Mouse (Mus musculus) mouse trophoblast stem cell (cell line): ENCODE measurements around the gene Nfam1.
"Not testable (repeated sequence)": the region's sequence is repeated elsewhere in the genome, so short reads cannot be mapped to it uniquely, and the experiment has no call there.

ENCODE experiments used
- in situ Hi-C, 2 experiments: fragments of 300-500 bp; cut with MseI, MboI; formaldehyde crosslinking; loops; 2 replicates in 1 of 2; 3 replicates in 1 of 2; pipeline ENCODE4 v1.15.1; 2025

The Nfam1 gene

GRCm38 (mm10) chr15:83032981-83033541 lies at the start of gene Nfam1:
Nfam1 (minus strand) TSS chr15:83033306.
- in situ Hi-C loops, result loop anchor here in 1 of 2 experiments (25.0 kb wide), 1 partner anchor 221 kb away; no protein-coding TSS in a partner anchor

DNA sequence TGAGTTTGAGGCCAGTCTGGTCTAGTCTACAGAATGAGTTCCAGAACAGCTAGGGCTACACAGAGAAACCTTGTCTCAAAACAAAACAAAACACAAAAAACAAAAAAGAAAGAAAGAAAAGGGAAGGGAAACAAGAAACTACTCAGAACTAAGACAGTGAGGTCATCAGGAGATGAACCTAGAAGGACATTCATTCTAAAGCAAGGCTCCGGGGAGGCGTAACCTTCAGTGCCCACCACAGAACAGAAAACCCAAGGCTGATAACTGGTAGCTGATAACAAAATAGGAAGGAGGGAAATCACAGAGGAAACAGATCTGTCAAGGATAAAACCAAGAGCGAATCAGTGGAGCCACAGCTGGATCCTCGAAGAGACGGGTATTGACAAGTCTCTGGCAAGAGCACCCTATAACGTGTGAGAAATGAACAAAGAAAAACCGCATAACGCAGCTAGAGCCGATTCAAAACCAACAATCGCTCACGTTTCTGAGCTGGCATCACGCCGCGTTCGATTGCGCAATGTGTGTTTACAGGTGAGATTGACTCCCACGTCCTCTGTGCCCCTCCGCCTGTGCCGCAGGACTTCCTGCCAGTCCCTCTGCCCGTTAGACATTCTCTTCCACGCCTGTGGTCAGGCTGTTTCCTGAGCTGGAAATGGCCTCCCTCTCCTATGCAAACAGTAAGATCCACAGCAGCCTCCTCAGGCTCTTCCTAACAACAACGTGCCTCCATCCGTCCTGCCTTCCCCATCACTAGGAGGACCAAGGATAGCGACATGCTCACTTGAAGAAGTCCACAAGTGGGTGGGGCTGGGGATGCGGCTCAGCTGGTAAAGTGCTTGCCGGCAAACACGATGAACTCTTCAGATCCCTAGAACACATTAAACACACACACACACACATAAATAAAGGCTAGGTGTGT lies 42.8 kb upstream of the Nfam1 start:
- in situ Hi-C loops, result no loop called here

DNA sequence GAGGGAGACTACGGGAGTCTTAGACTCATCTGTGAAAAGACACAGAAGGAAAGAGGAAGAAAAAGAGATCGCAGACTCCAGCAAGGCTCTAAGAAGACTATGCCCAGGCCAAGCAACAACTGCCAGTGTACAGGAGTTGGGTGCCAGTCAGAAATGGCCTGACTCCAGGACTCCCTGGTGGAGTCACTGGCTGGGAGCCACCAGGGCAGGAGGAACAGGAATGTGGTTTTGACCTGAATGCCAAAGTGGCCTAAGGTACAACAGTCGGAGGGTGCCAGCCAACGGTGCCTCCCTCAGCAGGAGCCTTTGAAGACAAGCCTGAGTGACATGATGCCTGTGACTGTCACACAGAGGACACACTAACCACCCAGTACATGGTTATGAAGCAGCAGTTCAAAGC lies 41.1 kb upstream of the Nfam1 start:
- in situ Hi-C loops, result no loop called here

DNA sequence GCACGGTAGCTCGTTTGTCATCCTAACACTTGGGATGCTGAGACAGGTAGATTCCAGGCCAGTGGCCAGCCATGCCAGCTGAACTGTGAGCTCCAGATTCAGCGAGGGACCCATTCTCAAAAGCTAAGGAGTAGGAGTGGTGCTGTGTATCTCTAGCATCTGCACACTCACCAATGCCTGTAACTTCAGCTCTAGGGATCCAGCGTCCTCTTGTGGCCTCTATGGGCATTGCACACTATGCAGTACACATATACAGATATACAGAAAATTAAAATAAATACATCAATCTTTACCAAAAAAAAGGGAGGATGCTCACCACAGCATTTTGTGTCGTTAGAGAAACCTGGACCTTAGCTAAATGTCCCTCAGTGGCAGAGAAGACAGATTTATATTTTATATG lies 38.6 kb upstream of the Nfam1 start:
- in situ Hi-C loops, result no loop called here

DNA sequence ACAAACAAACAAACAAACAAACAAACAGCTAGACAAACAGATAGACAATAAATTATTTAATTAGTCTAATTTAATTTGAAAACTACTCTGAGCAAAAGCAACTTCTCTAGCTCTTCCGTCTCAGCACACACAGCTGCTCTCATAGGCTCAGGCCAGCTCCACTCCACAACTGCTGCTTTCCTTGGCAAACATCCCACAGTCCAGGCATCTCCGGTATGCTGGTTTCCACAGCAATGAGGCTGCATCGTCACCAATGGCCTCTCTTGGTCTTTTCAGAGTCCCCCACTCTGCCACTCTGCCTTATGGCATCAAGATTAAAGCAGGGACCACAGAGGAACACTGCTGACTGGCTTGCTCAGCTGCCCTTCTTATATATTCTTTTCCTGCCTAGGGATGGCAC lies 37.8 kb upstream of the Nfam1 start:
- in situ Hi-C loops, result no loop called here

DNA sequence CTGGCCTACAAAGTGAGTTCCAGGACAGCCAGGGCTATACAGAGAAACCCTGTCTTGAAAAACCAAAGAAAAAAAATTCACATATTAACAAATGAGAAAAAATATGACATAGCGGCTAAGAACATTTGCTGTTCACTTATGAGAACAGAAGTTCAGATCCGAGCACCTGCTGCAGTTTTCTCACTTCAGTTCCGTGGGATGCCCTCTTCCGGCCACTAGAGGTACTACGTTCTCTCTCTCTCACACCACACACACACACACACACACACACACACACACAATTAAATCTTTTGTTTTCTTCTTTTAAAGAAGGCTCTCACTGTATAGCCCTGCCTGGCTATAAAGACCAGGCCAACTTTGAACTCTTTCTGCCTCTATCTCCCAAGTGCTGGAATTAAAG lies 35.2 kb upstream of the Nfam1 start:
- in situ Hi-C loops, result no loop called here

GRCm38 (mm10) chr15:83065543-83065942 lies 32.4 kb upstream of the Nfam1 start:
- in situ Hi-C loops, result no loop called here

DNA sequence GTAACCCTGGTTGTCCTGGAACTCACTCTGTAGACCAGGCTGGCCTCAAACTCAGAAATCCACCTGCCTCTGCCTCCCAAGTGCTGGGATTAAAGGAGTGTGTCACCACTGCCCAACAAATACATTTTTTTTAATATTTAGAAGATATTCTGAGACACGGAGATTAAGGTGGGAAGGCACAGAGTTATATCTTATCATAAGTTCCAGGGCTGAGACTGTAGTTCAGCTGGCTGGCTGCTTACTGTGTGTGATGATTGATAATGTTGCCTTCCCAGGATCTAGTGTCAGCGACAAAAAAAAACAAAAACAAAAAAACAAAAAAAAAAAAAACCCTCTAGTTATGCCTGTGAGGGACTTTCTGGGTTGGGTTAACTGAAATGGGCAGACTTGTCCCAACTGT lies 29.5 kb upstream of the Nfam1 start:
- in situ Hi-C loops, result not testable (repeated sequence)

DNA sequence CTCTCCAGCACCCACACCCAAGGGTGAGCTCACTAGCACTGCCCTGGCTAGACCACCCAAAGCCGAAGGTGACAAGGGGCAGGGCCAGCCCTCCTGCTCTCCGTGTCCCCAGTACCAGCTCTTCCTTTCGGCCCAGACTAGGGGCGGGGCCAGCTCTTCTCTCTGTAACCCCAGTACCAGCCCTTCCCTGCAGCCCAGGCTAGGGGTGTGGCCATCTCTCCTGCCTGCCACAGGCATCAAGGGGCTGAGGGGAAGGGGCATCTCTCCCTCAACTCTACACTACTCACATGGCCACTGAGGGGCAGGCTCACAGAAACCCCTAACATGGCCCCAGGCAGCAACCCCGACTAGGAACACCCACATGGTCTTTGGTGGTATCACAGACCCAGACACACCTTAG lies 28.6 kb upstream of the Nfam1 start:
- in situ Hi-C loops, result no loop called here

DNA sequence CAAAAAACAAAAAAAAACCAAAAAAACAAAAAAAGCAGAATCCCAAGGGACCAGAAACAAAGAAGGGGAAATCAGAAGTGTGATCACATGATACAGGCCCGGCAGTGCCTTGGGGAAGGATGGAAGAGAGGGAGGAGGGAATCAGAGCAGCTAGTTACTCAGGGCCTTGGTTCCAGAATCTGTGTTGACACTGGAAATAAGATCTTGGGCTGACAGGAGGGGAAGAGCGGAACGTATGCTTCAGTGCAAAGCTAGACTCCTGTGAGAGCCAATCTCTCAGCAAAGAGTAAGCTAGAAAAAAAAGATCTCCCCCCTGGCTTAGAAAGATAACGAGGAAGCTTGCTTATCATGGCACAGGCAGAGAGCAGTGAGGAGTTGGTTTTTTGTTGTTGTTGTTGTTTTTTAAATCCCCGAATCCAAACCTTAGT lies 26.1 kb upstream of the Nfam1 start:
- in situ Hi-C loops, result no loop called here

DNA sequence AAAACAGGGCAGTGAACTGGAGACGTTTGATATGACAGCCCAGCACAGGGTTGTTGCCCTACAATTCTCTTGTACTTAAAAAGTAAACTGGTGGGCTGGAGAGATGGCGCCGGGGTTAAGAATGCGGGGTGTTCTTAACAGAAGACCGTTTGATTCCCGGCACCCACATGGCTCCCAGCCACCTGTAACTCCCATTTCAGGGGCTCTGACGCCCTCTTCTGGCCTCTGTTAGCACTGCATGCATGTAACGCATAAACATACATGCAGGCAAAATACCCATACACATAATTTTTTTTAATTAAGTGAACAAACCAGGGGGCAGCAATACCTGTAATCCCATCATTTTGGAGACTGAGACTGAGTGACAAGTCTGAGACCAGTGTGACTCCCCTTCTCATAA lies 24.4 kb upstream of the Nfam1 start:
- in situ Hi-C loops, result no loop called here

DNA sequence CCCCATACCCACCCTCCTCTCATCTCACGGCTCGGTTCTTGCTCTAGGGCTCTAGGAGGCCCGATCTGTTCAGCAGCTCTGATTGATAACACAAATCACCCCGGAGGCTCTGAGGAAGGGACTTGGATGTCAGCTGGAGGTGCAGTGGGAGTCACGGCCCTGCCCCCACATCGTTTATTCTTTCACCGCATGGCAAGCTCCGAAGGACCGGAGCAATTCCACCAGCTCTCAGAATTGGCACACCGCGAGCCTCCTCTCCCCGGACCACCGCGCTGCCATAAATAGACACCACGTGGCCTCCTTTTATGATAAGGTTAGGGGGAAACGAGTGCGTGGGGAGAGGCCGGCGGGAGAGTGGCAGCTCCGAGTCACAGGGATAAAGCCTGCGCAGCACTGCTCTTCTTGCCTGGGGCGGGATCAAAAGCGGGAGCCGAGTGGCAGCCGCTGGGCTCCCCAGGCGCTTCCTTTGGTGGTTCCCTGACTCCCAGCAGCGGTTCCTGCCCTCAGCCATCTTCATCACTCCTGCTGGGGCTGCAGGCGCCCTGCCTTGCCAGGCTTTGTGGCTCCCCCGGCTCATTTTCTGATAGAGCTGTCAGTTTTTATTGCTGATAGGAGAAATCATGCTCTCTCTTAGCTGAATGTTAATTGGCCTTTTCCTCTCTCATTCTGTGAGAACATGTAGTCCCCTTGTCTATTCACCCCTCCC lies 23.4 kb upstream of the Nfam1 start:
- in situ Hi-C loops, result no loop called here

DNA sequence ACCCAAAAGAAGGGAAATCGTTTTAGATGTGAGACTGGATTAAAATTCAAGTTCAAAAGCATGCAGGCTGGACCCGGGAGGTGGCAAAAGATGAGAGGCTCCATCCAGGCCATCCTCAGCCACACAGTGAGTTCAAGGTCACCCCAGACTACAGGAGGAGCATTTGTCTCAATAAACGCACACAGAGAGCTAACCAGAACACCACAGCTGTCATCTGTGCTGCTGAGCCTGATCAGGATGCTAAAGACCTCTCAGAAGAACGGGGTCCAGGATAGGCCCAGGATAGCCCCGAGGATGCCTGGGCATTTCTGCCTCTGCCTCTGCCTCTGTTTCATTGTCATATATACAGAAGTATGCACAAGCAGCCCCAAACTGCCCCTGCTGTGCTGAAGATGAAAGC lies 22.5 kb upstream of the Nfam1 start:
- in situ Hi-C loops, result no loop called here

- in situ Hi-C loops, result no loop called here
Measured at GRCm38 (mm10) chr15:83053261-83053660, 20.2 kb upstream of the Nfam1 start.

DNA sequence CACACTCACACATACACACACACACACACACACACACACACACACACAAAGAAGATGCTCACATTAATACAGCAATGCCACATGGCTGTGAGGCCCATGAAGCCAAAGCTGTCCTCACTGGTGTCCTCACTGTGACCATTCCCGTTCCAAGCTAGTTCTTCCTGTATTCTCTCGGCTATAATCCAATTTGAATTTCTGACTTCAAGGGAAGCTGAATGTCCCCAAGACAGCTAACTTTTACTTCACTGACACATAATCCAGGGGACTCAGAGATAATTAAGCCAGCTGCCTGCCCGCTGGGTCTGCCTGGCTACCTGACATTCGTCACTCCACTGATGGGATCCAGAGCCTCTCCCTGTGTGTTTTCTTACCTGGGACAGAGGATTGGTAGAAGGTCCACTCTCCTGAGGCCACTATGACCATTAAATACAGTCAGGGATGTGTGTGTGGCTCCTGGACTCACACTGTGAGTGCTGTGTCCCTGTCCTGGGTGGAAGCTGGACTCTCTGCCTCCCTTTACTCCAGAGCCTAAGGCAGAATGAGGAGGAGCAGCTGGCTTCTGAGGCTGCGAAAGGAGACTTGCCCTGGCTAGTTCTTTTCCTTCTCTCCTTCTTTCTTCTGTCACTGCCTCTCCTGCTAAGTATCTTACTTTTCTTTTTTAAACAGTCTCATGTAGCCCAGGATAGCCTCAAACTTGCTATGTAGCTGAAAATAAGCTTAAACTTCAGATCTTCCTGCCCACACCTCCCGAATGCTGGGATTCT lies 19.4 kb upstream of the Nfam1 start:
- in situ Hi-C loops, result no loop called here

GRCm38 (mm10) chr15:83046730-83047129 lies 13.6 kb upstream of the Nfam1 start:
- in situ Hi-C loops, result loop anchor here in 1 of 2 experiments (25.0 kb wide), 1 partner anchor 234 kb away; no protein-coding TSS in a partner anchor

- in situ Hi-C loops, result loop anchor here in 1 of 2 experiments (25.0 kb wide), 1 partner anchor 234 kb away; no protein-coding TSS in a partner anchor
Measured at GRCm38 (mm10) chr15:83046308-83046707, 13.2 kb upstream of the Nfam1 start.

GRCm38 (mm10) chr15:83045565-83045964 lies 12.5 kb upstream of the Nfam1 start:
- in situ Hi-C loops, result loop anchor here in 1 of 2 experiments (25.0 kb wide), 1 partner anchor 233 kb away; no protein-coding TSS in a partner anchor

DNA sequence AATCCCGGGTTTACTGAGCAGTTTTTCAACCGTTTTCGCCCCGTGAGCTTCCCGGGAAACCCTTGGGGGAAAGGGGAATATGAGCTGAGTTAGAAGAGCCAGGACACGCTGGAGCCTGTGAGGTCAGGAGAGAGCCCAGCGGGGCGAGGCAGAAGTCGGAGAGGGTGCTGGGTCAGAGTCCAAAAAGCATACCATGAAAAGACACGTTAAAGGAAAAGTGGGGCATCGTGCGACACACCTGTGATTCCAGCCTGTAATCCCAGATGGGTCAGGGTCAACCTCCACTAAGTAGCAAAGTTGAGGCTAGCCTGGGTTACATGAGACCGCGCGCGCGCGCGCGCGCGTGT lies 10.2 kb upstream of the Nfam1 start:
- in situ Hi-C loops, result loop anchor here in 1 of 2 experiments (25.0 kb wide), 1 partner anchor 231 kb away; no protein-coding TSS in a partner anchor

- in situ Hi-C loops, result loop anchor here in 1 of 2 experiments (25.0 kb wide), 1 partner anchor 231 kb away; no protein-coding TSS in a partner anchor
Measured at GRCm38 (mm10) chr15:83042655-83043361, 9.7 kb upstream of the Nfam1 start.

GRCm38 (mm10) chr15:83040156-83040555 lies 7.0 kb upstream of the Nfam1 start:
- in situ Hi-C loops, result loop anchor here in 1 of 2 experiments (25.0 kb wide), 1 partner anchor 228 kb away; no protein-coding TSS in a partner anchor
